Mouse (Mus musculus) colon, adult 2 months (tissue): ENCODE data around the gene Stx1b. TPM values are rescaled to one million over a fixed set of nuclear protein-coding genes. Genes with fewer than 3 reads are reported as not detected.

Source experiments
- polyA plus RNA-seq: library from polyadenylated mRNA; depleted of rRNA; stranded (reverse); fragments of >200 nt; gene quantifications from 2 replicates; pipeline ENCODE4 v1.2.3, GENCODE M21; 2012; rRNA removed

Stx1b gene
- polyA plus RNA-seq = 3.9 and 4.8 TPM in 2 replicates

DNA sequence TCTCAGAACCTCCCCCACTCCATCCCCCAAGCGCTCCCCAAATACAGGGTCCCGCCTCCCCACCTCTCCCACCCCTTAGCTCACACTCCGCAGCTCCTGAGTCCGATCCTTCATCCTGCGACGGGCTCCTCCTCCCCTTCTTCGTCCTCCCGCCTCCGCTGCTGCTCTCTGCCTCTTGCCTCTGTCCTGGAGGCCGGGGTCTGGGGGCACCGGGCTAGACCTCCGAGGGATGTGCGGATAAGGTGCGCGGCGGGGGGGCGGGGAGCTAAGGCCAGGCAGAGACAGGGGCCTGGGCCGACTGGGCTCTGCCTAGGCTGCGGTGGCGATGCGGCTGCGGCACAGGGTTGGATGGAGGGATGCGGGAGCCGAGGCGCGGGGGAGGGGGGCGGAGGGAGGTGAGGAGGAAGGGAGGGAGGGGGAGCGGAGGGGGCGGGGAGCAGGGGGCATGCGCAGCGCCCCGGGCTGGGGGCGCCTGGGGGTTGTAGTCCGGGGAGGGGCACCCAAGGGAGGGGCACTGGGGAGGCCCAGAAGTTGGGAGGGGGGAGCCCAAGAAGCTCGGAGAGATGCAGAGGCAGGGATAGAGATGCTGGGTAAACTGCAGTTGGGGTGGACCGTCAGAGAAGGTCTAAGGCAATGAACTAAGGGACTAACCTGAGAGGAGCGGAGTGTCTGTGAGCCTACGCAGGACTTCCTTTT is at the start of gene Stx1b, which contains the start of gene Stx4a:
Stx1b (minus strand) TSS at position 374 of the 696 bp plus-strand sequence.
Stx4a (plus strand) TSS at position 119 of the 696 bp plus-strand sequence.

DNA sequence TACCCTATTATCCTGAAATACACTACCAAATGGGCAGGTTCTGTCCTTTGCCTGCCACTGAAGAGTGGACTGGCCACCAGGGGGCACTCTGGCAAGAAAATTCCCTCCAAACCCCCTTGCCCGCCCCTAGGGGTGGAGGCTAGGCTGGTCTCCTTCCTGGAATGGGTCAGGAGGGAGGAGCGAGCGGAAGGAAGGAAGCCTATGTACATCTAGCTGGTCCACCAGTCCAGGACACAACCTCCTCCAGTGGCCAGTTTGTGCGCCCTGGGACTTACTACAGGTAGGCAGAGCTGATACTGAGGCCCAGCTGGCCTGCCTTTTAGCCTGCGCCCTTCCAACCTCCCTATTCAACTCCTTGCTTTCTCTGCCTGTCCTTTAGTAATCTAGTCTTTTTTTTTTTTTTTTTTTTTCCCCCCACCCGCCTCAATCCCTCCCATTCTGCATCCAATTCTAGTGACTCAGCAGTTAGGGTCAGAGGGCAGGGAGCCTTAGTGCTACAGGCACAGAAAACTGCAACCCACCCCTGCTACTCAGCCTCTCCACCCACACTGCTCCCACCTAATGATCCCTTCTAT is 23.8 kb downstream of the Stx1b start, which contains the start of gene Hsd3b7:
Hsd3b7 (plus strand) TSS at position 170 of the 575 bp plus-strand sequence.

DNA sequence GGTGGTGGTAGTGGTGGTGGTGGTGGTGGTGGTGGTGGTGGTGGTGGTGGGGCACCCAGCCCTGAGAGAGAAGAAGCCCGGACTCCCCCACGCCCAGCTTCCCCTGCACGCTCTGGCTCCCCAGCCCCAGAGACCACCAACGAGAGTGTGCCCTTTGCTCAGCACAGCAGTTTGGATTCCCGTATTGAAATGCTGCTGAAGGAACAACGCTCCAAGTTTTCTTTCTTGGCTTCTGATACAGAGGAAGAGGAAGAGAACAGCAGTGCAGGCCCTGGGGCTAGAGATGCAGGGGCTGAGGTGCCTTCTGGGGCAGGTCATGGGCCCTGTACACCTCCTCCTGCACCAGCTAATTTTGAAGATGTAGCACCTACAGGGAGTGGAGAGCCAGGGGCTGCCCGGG is 39.0 kb downstream of the Stx1b start, which contains the start of gene Gm49388:
Gm49388 (plus strand) TSS at position 301 of the 400 bp plus-strand sequence.

GRCm38 (mm10) chr7:127776426-127776825 is 47.9 kb downstream of the Stx1b start, which contains the start of gene Setd1a:
Setd1a (plus strand) TSS chr7:127776670.

GRCm38 (mm10) chr7:127769651-127770038 is 54.7 kb downstream of the Stx1b start, which contains the start of gene Orai3:
Orai3 (plus strand) TSS chr7:127769815.

Other genes with a start within 250 kb of the Stx1b start
- 3.1 and 3.2 TPM in 2 replicates for gene Ccdc189, start 236.0 kb downstream of the Stx1b start, polyA plus RNA-seq
- 24.1 and 24.4 TPM in 2 replicates for gene Rnf40, start 235.8 kb downstream of the Stx1b start, polyA plus RNA-seq
- gene Zfp629, start 208.8 kb downstream of the Stx1b start, polyA plus RNA-seq = 8.3 and 8.5 TPM in 2 replicates
- gene Bcl7c, start 115.6 kb downstream of the Stx1b start, polyA plus RNA-seq = 30.5 and 30.6 TPM in 2 replicates
- gene Ctf1, start 111.8 kb downstream of the Stx1b start, polyA plus RNA-seq = 17.1 and 23.7 TPM in 2 replicates
- gene Ctf2, start 92.4 kb downstream of the Stx1b start, polyA plus RNA-seq = not detected in 2 replicates
- 47.9 and 56.8 TPM in 2 replicates for gene Fbxl19, start 80.0 kb downstream of the Stx1b start, polyA plus RNA-seq
- gene Orai3, start 54.7 kb downstream of the Stx1b start, polyA plus RNA-seq = 35.4 and 46.9 TPM in 2 replicates
- 8.2 and 9.2 TPM in 2 replicates for gene Setd1a, start 47.9 kb downstream of the Stx1b start, polyA plus RNA-seq
- gene Gm49388, start 38.9 kb downstream of the Stx1b start, polyA plus RNA-seq = 0.86 TPM in 1 of 2 replicates, not detected in the other
- gene Hsd3b7, start 23.9 kb downstream of the Stx1b start, polyA plus RNA-seq = 64.8 and 84.2 TPM in 2 replicates
- gene Stx4a, start 255 bp downstream of the Stx1b start, polyA plus RNA-seq = 61.1 and 76.4 TPM in 2 replicates
- 20.2 and 20.8 TPM in 2 replicates for gene Zfp646, start 51.7 kb upstream of the Stx1b start, polyA plus RNA-seq
- 6.5 and 7.7 TPM in 2 replicates for gene Zfp668, start 52.3 kb upstream of the Stx1b start, polyA plus RNA-seq
- gene Prss53, start 66.4 kb upstream of the Stx1b start, polyA plus RNA-seq = 5.0 and 5.2 TPM in 2 replicates
- gene Gm21974, start 70.9 kb upstream of the Stx1b start, polyA plus RNA-seq = not detected in 2 replicates
- 136 and 159 TPM in 2 replicates for gene Vkorc1, start 71.1 kb upstream of the Stx1b start, polyA plus RNA-seq
- gene Bckdk, start 79.5 kb upstream of the Stx1b start, polyA plus RNA-seq = 74.3 and 95.0 TPM in 2 replicates
- gene Kat8, start 88.0 kb upstream of the Stx1b start, polyA plus RNA-seq = 9.7 and 12.9 TPM in 2 replicates
- 119 and 136 TPM in 2 replicates for gene Prss8, start 105.6 kb upstream of the Stx1b start, polyA plus RNA-seq
- gene Prss36, start 122.2 kb upstream of the Stx1b start, polyA plus RNA-seq = 7.5 and 10.7 TPM in 2 replicates
- gene Fus, start 142.9 kb upstream of the Stx1b start, polyA plus RNA-seq = 156 and 158 TPM in 2 replicates
- 407 and 442 TPM in 2 replicates for gene Pycard, start 169.3 kb upstream of the Stx1b start, polyA plus RNA-seq
- 18.5 and 21.0 TPM in 2 replicates for gene Trim72, start 179.4 kb upstream of the Stx1b start, polyA plus RNA-seq
- gene Itgam, start 238.1 kb upstream of the Stx1b start, polyA plus RNA-seq = 4.3 and 4.7 TPM in 2 replicates
- gene Gm49368, start 238.1 kb upstream of the Stx1b start, polyA plus RNA-seq = 0.10 TPM in 1 of 2 replicates, not detected in the other